Mouse (Mus musculus): Measurements from ENCODE around the gene Ap2m1.

The Ap2m1 gene

DNA sequence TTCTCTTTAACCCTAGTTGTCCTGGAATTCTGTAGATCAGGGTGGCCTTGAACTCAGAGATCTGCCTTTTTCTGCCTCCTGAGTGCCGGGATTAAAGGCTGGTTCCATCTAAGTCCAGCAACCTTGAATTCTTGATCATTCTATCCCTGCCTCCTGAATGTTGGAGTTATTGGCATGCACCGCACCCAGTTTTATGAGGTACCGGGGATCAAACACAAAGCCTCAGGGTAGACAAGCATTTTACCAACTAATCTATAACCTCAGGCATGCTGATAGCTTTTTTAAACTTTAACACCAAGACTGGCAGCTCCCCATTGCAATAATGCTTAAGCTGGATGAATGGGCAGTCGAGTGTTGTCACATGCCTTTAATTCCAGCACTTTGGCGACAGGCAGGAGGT is 12.1 kb downstream of the Ap2m1 start:
- ChIA-PET CTCF (interaction anchor here in 3 of 4 experiments (0.6 to 2.0 kb wide), 6 partner anchors 10 to 642 kb away, joined by 3 to 7 read pairs (median 3); no protein-coding TSS in a partner anchor), POLR2A (interaction anchor here (0.6 to 8.0 kb wide), 65 partner anchors 10 to 708 kb away, joined by 3 to 122 read pairs (median 5); partner anchors contain the start of genes Ap2m1 (in 4 of the 4), Alg3 (in 3 of the 4), Eef1akmt4 (in 3 of the 4) and Gm49333 (in 3 of the 4))

DNA sequence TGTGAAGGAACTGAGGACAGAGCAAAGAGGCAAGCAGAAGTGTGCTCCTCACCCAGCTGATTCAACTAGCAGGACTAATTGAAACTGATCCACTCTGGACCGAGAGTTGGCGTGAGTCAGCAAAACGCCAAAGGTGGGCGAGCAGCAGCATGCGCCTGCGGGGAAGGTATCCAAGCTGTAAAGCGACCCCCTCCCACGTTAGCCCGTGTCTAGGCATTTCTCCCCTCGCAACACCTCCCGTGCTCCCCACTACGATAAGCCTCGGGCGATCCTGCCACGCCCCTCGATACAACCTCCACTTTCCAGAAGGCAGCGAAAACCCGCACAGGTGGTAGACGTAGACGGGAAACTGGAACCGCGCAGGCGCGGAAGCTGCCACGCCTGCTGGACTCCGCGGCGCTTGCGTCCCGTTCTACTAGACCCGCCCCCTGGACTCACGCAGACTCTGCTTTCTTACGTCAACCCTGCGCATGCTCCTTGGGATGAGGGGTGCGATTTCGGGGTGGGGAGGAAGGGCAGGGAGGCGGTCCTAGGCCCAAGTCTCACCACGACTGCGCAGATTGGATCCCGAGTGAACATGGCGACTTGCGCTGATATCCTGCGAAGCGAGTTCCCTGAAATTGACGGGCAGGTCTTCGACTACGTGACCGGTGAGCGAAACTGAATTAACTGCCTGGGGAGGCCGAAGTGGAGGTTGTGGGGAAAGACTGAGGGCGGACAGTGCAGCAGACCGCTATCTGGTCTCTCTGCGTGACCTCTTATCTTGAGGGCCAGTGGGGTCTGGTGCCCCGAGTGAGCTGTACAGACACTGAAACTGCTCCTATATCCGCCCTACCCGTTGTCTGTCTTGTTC is 13.0 kb downstream of the Ap2m1 start, which contains the start of gene Abcf3:
Gene Abcf3, plus strand, starts transcription at position 482 of the 853 bp plus-strand sequence.
- ChIA-PET POLR2A (interaction anchor here (0.5 to 8.0 kb wide), 77 partner anchors 9 to 1435 kb away, joined by 3 to 122 read pairs (median 4); partner anchors contain the start of genes Ap2m1 (in 4 of the 4), Alg3 (in 3 of the 4), Eef1akmt4 (in 3 of the 4) and Gm49333 (in 3 of the 4)), CTCF (interaction anchor here (0.6 to 2.0 kb wide), 11 partner anchors 9 to 641 kb away, joined by 3 to 7 read pairs (median 3); partner anchors contain the start of genes Ap2m1 (in 1 of the 4) and Dvl3 (in 1 of the 4))

DNA sequence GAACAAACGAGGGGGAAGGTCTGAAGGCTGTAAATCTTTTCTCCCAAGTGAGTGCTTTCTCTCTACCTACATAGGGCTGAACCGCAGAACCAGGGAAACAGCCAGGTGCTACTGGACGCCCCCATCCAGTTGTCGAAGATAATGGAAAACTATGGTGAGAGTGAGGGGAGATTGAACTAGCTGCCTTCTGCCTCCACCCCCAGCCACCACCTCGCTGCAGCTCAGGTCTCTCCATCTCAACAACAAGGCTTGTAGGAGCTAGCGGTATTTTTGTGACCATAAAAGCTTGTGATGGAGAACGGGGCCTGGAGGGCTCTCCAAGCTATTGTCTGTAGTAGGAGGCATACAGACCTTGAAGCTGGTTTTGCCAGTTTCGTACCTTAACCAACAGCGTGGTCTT is 13.9 kb downstream of the Ap2m1 start:
- ChIA-PET CTCF (interaction anchor here in 2 of 4 experiments (0.6 to 2.0 kb wide), 3 partner anchors 35 to 48 kb away, joined by 3 to 7 read pairs (median 4); no protein-coding TSS in a partner anchor), POLR2A (interaction anchor here (0.6 to 8.0 kb wide), 38 partner anchors 8 to 229 kb away, joined by 3 to 122 read pairs (median 8); partner anchors contain the start of genes Ap2m1 (in 3 of the 4), Alg3 (in 2 of the 4), Clcn2 (in 2 of the 4) and Dvl3 (in 2 of the 4))

DNA sequence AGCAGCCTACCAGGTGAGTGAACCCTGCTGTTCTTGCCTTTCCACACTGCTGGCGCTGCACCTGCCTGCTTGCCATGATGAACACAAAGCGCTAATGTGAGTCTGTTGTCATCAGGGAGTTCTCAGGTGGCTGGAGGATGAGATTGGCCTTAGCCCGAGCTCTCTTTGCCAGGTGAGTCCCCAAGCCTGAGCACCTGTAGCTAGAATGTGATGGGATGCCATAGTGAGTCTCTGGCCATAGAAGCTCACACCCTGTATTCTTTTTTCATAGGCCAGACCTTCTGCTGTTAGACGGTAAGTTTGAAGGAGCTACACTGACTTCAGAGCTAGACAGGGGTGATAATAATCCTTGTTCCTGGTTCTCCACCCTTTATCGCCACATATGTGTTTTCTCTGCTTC is 16.4 kb downstream of the Ap2m1 start:
- ChIA-PET POLR2A (interaction anchor here in 2 of 4 experiments (0.8 to 8.0 kb wide), 7 partner anchors 7 to 75 kb away, joined by 4 to 122 read pairs (median 5); partner anchors contain the start of gene Ap2m1 (in 2 of the 2)), CTCF (no interaction called here)

DNA sequence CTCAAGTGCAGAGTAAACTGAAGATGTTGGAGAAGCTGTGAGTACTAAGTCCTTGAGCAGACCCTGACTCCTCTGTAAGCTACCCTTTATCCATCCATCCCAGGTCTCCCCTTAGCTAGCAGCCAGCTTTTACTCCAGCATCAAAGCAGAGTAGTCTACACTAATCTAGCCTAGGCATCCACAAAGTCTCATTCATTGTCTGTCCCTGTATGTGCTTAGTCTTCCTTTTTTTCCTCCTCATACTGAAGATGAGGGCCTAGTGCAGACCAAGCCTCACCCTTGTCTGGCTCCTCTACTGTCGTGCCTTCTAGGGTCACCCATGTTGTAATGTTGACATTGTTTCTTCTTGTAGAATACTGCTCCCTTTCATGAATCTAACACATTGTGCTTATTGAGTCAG is 17.3 kb downstream of the Ap2m1 start:
- ChIA-PET CTCF (no interaction called here), POLR2A (interaction anchor here in 3 of 4 experiments (1.0 to 2.0 kb wide), 4 partner anchors 9 to 54 kb away, joined by 3 to 5 read pairs (median 4); partner anchors contain the start of gene Eif2b5 (in 1 of the 3))

DNA sequence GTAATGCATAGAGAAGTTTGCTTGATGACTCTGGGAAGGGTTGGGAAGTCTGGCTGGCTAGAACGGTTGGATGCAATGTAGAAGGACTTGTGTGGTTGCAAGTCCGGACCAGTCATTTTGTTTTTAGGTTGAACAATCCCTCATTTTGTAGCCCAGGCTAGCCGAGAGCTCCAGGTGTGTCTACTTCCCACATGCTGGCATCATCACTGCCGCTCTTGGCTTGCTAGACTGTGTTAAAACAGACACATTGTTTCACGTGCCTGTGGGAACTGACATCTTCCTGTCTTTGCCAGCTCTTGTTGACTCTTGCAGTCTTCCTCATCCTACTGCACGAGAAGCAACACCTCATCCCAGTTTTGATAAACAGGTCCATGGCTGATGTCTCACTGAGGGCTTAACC is 19.7 kb downstream of the Ap2m1 start:
- ChIA-PET POLR2A (interaction anchor here in 2 of 4 experiments (0.6 to 3.6 kb wide), 3 partner anchors 11 to 37 kb away, joined by 5 to 15 read pairs (median 6); no protein-coding TSS in a partner anchor), CTCF (no interaction called here)

DNA sequence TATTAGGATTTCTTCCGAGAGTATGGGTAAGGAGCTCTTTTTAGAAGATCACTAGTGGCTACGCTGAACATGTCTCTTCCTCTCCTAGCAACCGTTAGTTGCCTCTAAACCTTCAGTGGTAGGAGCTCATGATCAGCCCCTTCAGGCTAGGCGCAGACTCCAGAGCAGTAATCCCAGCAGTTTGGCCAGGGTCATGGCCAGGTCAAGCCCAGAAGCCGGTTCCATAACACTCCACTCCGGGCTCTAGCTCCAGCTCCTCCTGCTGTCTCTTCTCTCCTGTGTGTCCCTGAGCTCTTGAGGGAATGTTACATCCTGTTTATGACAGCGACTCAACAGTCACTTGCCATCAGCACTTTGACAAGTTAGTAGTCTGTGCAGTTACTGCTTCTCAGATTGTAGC is 22.1 kb downstream of the Ap2m1 start:
- CTCF ChIA-PET = interaction anchor here in 2 of 4 experiments (0.7 to 1.0 kb wide), 5 partner anchors 9 to 111 kb away, joined by 3 to 4 read pairs (median 3); partner anchors contain the start of genes Abcf3 (in 1 of the 2) and Eif4g1 (in 1 of the 2)

DNA sequence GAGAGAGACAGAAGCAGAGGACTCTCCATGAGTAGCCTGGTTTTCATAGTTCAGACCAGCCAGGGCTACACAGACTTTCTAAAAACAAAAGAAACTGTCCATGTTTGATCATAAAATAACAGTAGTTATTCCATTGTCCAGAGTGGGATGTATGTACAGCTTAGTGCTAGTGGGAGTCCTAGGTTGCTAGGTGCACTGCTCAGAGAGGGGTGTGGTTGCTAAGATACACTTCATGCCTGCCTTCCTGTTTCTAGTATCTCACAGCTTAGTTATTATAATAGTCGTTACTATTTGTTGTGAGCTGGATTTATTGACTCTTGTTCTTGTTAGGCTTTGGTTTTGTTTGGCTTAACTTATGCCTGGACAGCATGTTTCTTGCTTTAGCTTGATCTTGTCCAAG is 29.8 kb downstream of the Ap2m1 start:
- CTCF ChIA-PET = no interaction called here

More for the DNA sequence above, 22.1 kb downstream of the Ap2m1 start:
- POLR2A ChIA-PET = interaction anchor here (0.5 to 7.2 kb wide), 36 partner anchors 8 to 300 kb away, joined by 3 to 46 read pairs (median 4); partner anchors contain the start of genes Ap2m1 (in 4 of the 4), Abcf3 (in 3 of the 4), Alg3 (in 3 of the 4) and Eef1akmt4 (in 3 of the 4)

DNA sequence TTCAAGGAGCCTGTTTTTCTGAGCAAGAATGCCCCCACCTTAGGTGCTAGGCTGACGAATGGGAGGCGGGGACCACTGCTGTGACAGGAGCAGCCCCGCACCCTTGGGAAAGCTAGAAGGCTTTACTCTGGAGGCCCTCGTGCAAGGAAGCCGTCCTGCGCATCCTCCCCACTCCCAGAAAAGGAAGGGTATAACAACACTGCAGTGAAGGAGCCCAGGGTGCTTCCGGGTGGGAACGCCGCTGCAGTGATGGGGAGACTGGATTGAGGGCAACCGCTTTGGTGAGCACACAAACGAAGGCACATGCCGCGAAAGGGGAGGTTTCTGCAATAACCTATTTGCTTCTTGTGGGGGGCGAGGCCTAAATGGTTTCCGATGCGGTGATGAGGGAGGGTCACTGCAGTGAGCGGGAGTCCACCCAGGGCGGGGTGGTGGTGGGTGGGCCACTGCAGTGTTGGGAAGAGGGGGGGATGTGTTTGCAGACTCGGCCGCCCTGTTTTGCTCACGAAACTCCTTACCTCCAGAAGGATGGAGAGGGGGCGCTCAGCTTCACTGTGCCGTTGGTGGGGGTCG is 54.2 kb downstream of the Ap2m1 start, which contains the start of gene Vwa5b2:
Gene Vwa5b2, plus strand, starts transcription at position 106 of the 573 bp plus-strand sequence.
- CTCF ChIA-PET = no interaction called here
- POLR2A ChIA-PET = interaction anchor here in 3 of 4 experiments (0.5 to 3.2 kb wide), 13 partner anchors 10 to 195 kb away, joined by 3 to 21 read pairs (median 6); partner anchors contain the start of genes Abcf3 (in 2 of the 3), Alg3 (in 2 of the 3), Eef1akmt4 (in 2 of the 3) and Gm49333 (in 2 of the 3)

More for the DNA sequence above, 29.8 kb downstream of the Ap2m1 start:
- POLR2A ChIA-PET = interaction anchor here in 3 of 4 experiments (0.6 to 2.4 kb wide), 10 partner anchors 11 to 1451 kb away, joined by 3 to 8 read pairs (median 4); partner anchors contain the start of genes Abcf3 (in 1 of the 3), Alg3 (in 1 of the 3), Dvl3 (in 1 of the 3) and Eef1akmt4 (in 1 of the 3)

DNA sequence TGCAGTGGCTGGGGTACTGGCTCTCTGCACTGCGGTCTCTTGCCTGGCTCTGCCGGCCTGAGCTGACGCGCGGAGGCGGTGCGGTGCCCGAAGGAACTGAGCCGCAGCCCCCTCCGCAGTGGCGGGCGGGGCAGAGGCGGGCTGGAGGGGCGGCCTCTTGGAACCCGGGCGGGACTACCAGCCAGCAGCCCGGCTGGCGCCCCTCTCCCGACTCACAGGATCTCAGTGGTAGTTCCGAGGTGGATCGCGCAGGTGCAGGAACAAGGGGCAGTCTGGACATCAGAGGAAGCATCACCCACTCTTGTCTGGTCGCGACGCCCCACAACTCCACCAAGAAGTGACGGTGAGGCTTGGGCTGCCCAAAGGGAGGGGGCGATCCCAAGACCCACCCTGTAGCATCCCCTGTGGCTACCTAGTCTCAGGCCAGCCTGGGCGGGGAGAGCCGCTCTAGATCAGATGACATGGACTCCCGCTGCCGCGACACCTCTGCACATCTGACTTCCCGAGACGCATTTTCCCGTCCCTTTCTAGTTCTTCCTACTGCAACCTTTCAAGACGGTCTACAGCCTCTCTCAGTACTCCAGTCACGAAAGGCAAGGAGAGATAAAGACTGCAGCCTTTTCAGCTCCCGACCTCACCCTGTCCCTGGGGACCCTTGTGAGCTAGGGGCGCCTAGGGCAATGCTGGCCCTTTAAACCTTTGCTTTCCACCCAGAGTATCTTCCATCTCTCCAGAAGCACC is 54.8 kb downstream of the Ap2m1 start:
- CTCF ChIA-PET = interaction anchor here in 3 of 4 experiments (0.6 to 1.4 kb wide), 4 partner anchors 21 to 349 kb away, joined by 3 to 6 read pairs (median 3); partner anchors contain the start of genes Alg3 (in 1 of the 3), Eef1akmt4 (in 1 of the 3), Gm49333 (in 1 of the 3) and Map6d1 (in 1 of the 3)
- POLR2A ChIA-PET = interaction anchor here (0.5 to 3.2 kb wide), 21 partner anchors 9 to 195 kb away, joined by 3 to 21 read pairs (median 6); partner anchors contain the start of genes Alg3 (in 4 of the 4), Eef1akmt4 (in 4 of the 4), Gm49333 (in 4 of the 4) and Abcf3 (in 2 of the 4)

DNA sequence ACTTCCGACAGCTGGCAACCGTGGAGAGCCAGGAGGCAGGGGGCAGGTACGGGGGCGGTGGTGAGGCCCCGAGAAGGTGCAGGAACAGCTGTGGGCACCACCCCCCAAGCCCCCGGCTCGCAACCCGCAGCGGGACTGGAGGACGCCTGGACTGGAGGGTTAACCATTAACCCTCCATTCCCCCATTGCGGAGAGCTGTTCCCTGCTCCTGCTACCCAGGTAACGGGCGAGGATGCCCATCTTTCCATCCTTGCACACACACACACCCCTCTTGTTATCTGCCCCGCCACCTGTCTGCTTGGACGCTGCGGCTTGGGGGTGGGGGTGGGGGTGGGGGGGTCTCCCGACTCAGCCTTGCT is 55.4 kb downstream of the Ap2m1 start:
- POLR2A ChIA-PET = interaction anchor here (1.0 to 3.2 kb wide), 19 partner anchors 11 to 92 kb away, joined by 3 to 21 read pairs (median 7); partner anchors contain the start of genes Alg3 (in 4 of the 4), Eef1akmt4 (in 4 of the 4), Gm49333 (in 4 of the 4) and Abcf3 (in 2 of the 4)

DNA sequence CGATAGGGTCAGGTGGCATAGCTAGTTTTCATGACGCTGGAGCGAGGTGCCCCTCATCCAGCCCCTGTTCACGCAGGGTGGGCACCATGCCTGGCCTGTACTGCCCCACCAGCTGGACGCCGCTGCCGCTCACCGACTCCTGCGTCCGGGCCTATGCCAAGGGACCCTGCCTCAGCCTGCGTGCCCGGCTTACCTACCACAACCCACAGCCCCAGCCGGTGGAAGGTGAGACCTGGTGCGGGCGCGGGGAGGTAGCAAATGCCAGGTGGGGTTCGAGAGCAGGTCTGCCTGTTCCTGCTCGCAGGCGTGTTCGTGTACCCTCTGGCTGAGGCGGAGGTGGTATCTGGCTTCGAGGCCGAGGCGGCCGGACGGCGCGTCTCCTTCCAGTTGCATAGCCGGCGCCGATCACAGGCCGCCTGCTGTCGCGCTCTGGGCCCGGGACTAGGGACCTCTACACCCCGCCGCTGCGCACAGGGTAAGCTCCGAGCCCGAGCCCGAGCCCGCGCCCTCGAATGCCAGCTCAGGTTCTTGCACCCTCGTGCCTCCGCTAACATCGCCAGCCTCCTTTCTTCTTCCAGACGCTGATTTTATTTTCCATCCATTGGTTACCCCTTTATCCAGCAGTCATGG is 55.9 kb downstream of the Ap2m1 start:
- POLR2A ChIA-PET = interaction anchor here (0.6 to 3.2 kb wide), 25 partner anchors 10 to 132 kb away, joined by 3 to 21 read pairs (median 6); partner anchors contain the start of genes Alg3 (in 4 of the 4), Eef1akmt4 (in 4 of the 4), Gm49333 (in 4 of the 4) and Dvl3 (in 2 of the 4)
- CTCF ChIA-PET = interaction anchor here in 3 of 4 experiments (0.6 to 1.4 kb wide), 4 partner anchors 20 to 152 kb away, joined by 3 to 6 read pairs (median 4); partner anchors contain the start of genes Alg3 (in 1 of the 3), Eef1akmt4 (in 1 of the 3) and Gm49333 (in 1 of the 3)

More for the DNA sequence above, 55.4 kb downstream of the Ap2m1 start:
- CTCF ChIA-PET = interaction anchor here (0.6 to 1.4 kb wide), 5 partner anchors 21 to 350 kb away, joined by 3 to 6 read pairs (median 3); partner anchors contain the start of genes Alg3 (in 1 of the 4), Eef1akmt4 (in 1 of the 4), Gm49333 (in 1 of the 4) and Map6d1 (in 1 of the 4)
